Mouse (Mus musculus): Measurements from ENCODE around the gene Gng7.

Gng7 gene

GRCm38 (mm10) chr10:80966296-80966695 lies 48.4 kb downstream of the Gng7 start:
- DNase-seq: peak; percentile 32

DNA sequence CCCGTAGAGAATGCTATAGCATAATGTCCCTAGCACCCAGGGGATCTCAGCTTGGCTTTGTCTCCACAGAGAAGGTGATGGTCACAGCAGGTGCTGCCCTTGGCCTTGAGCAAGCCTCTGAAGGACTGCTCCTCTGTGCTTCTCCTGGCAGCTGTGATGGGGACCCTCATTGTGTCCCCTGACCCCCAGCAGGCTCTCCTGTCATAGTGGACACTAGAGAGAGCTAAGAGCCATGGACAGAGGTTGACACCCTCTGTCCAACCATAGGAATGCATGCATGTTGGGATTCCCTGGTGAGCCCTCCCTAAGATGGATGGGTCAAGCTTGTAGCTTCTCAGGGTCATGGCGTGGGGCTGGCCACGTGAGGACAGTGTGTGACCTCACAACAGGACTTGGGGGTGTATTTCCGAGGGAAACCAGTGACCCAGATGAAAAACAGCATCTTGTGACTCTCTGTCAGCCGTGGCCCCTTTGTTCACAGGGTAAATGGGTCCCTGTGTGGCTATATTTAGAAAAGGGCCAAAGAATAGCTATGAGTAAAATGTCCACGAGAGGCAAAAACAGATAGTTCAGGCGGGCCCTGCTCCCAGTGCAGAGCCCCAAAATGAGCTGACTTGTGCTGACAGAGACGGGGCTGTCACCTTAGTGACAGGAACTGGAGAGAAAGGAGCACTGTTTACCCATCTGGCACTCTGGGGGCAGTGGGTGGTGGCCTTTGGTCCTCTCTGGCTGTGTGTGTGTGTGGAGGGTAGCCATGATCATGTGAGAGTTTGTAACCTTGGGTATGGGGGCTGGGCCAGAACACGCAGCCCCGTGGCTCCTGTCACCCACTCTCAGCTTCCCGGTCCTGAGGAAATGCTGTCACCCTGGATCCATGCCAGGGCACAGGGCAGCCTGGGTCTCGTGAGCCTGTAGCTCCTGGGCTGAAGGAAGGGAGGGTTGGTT lies 51.4 kb downstream of the Gng7 start:
- DNase-seq: no peak

DNA sequence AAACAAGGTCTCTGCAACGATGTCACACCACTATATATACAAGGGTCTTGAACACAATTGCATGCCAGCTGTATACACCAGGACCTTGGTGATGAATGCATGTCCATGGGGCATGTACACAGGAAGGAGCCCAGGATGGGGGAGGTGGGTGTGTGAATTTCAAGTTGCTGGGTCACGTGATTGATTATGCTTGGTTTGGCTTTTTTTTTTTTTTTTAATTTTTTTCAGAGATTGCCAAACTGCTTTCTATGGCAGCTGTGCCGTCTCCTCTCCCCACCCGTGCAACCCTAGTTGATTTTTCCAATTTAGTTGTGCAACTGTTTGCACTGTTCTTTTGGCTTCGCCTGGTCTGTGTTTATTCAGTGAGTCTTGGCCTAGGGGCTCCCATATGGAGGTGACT lies 52.2 kb downstream of the Gng7 start:
- no peak for DNase-seq

DNA sequence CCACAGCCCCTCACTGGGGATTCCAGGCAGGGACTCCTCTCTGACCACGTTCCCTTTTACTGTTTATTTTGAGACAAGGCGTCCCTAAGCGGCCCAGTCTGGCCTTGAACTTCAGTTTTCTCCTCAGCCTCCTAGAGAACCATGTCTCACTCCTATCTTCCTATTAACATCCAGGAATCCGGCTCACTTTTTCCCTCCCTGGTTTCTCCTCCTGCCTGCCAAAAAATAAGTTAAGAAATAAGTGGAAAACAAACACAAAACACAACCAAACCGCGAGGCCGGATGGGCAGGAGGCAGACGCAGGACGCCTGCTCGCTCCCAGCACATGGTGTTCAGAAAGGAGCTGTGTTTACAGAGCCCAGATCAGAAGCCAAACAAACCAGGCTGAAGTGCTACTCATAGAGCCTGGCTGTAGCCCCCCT lies 52.7 kb downstream of the Gng7 start:
- DNase-seq: no peak

GRCm38 (mm10) chr10:80960551-80961508 lies 53.9 kb downstream of the Gng7 start:
- peak; percentile 79 for DNase-seq

DNA sequence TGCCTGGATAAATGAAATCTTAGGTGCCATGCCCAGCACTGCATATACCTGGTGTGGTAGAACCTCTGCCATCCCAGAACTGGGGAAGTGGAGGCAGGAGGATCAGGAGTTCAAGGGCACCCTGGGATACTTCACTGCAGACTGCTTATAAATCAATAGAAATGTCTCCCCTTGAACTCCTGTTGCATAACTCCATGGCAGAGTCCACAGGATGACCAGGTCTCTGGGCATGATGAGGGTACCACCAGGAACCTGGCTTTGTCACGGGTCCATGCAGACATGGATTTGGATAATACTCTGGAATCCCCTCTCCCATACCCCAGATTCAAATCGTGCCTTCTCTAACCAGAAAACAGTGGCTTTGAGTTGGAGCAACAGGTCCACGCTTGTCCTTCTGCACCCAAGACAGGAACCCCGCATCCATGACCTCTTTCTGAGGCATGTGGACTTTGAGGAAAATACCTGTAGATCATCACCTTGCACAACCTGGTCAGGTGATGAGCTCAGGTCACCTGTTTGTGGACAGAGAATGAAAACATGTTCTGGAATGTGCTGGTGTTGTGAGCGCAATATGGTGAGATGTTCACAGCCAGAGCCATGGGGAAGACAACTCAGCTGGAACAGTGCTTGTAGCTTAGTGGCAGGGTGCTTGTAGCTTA lies 55.6 kb downstream of the Gng7 start:
- DNase-seq: no peak

- DNase-seq: no peak
Measured at GRCm38 (mm10) chr10:80957791-80958190, 57.0 kb downstream of the Gng7 start.

- no peak for DNase-seq
Measured at GRCm38 (mm10) chr10:80956901-80957300, 57.8 kb downstream of the Gng7 start.

GRCm38 (mm10) chr10:80956385-80956784 lies 58.4 kb downstream of the Gng7 start:
- DNase-seq: no peak

- peak; percentile 81 for DNase-seq
Measured at GRCm38 (mm10) chr10:80955536-80955935, 59.2 kb downstream of the Gng7 start.

DNA sequence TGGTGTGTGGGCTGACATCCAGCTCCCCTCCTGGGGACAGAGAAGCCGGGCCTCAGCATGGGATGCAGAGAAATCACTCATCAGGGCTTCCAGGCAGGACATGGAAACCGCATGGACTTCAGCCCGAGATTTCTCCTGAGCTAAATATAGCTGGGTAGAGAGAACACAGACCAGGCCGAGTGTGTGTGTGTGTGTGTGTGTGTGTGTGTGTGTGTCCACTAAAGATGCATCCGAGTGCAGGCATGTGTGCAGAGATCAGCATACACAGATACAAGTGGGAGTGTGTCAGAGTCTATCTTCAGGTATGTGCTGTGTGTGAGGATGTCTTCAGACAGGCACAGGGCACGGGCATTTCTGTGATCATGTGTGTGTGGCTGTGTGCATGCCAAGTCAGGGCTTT lies 59.9 kb downstream of the Gng7 start:
- DNase-seq: no peak

GRCm38 (mm10) chr10:80954415-80954814 lies 60.3 kb downstream of the Gng7 start:
- no peak for DNase-seq

DNA sequence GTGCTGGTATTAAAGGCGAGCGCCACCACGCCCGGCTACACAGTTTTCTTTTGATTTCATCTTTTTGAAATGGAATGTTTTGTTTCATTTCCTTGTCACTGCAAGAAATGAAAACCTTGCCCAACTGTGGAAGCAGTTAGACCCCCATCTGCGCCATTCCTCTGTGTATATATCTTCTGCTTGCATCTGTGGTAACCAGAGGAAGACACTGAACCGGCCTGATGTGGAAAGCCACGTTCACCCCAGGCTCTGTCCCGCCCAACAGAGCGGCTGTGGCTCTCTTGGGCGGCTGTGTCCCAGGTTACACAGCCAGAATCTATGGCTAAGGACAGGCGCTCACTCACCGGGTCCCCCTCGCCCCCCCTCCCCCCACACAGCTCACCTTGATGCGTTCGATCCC lies 62.3 kb downstream of the Gng7 start:
- DNase-seq: no peak

GRCm38 (mm10) chr10:80951761-80952390 lies 62.9 kb downstream of the Gng7 start:
- no peak for DNase-seq

- no peak for DNase-seq
Measured at GRCm38 (mm10) chr10:80950314-80950713, 64.4 kb downstream of the Gng7 start.

DNA sequence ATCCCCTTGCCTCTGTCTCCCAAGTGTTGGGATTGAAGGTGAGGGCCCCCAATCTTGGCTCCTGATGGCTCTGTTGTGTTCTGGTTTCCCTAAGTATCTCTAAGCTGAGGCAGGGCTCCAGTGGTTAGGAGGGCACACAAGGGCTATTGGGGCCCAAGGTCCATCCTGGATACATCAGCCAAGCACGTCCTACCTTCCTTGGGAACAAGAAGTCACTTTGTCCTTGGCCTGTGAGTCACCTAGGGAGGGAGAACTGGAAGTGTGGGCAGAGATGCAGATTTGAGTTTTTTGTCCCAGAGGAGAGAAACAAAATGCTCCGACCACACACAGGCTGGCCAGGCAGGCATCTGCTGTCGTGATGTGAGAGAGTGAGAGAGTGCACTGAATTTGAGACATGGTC lies 65.7 kb downstream of the Gng7 start:
- DNase-seq: no peak

DNA sequence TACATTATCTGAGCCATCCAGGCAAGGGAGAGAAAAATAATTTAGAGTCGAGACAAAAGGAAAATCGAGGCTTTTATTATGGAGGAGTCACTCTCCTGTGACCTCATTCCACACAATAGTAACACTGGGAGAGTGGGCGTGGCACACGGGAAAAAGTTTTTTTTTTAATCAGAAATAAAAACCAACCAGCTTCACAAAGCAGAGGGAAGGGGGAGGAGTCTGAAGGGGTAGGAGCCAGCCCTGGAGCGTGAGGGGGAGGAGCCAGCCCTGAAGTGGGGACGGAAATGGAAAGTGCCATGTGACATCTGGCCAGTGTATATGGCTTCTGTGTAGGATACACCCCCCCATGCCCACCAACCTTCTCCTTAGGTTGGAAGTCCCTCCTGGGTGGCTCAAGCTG lies 66.2 kb downstream of the Gng7 start:
- DNase-seq: peak; percentile 55

DNA sequence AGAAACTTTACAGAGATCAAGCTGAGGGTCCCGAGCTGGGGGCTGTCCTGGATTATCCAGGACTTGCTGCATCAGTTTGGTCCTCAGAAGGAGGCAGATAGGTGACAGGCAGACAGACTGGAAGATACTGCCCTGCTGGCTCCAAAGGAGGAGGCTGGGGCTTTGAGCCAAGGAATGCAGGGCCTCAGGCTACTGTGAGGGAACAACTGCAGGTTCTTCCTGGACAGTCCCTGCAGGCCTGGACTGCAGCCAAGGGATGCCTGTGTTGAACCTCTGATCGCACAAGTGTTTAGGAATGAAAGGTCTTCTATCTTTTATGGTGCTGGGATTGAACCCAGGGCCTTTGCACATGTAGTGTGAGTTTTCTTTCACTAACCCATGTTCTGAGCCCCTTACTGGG lies 66.9 kb downstream of the Gng7 start:
- DNase-seq: no peak

DNA sequence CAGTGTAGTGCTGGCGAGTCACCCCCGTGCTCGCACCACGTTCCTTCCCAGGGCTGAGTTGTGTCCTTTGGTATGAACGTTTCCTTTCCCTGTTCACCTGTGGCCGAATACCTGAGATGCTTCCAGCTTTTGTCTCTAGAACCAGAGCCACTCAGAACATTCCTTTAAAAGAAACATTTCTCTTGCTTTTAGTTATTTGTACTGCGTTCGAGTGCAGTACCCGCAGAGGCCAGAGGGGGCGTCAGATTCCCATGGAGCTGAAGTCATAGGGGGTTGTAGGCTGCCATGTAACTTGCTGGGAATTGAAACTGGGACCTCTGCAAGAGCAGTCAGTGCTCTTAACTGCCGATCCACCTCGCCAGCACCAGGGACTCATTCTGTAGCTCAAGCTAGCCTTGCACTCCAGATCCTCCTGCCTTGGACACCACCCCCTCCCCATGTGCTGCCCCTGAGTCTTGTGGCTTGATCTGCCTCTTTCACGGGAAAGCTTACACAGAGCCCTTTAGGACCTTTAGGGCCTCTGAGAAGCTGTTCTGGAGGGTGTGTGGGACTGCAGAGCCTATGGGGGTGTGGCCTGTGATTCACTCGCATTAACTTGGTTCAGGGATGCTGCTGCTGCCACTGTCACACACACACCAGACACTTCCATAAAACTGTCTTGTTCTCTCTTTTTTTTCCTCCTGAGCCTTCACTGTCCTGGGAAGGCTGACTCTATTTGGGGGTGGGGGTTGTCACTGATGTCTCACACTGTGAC lies 67.9 kb downstream of the Gng7 start:
- no peak for DNase-seq

- DNase-seq: no peak
Measured at GRCm38 (mm10) chr10:80944231-80944630, 70.5 kb downstream of the Gng7 start.

DNA sequence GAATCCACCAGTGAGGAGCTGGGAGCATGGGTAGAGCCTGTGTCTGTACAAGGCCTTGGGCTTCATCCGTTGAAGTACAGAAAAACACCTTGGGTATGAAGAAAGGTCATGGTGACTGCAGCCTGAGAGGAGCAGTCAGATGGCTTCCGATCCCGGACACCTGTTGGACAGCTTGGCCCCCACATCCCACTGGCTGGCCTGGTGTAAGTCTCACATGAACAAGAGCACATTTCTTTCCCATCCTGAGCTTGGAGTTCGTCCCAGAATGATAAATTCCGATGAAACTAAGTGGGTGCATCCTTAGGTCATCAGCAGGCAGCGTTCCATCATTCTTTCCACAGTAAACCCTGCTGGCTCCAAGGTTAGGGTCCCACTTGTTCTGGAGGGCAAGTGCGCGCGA lies 71.0 kb downstream of the Gng7 start:
- DNase-seq: no peak

GRCm38 (mm10) chr10:80942919-80943318 lies 71.8 kb downstream of the Gng7 start:
- DNase-seq: no peak
